8 mouse cellular contexts compared by ENCODE assay signal in the genomic region with DNA sequence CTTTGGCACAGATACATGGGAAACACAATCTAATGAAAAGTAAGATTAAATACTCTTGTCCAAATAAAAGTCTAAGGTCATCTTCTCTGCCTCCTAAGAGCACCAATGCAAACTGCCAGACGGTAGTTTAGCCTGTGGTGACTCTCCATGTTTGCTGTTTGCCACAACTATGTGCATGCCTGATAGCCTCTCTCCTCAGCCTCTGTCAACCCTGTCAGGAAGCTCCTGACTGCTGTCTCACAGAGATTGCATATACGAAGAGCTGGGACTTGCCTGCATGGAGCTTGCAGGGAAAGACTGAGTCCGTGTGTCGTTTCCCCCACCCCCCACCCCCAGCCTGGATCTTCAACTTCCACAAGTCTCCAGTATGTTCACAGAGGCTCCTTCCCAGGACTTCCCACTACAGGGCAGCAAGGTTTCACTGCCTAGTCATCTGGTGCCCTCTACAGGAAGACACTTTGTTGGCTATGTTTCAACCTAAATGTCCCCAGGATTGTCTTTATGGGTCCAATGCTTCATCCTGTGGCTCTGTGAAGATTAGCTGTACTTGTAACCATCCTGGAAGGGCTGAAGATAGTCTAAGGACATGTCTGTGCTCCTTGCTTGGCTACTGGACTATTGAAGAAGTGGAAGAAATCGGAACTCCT. TPM values are rescaled to one million over a fixed set of nuclear protein-coding genes. Genes with fewer than 3 reads are reported as not detected.
DNase-seq lines count a peak whose midpoint lies in the region; ATAC-seq and TF ChIP-seq lines count a peak whose summit lies in the region.

No protein-coding gene starts in this region.

- no peak overlapping the region for H3K27ac ChIP-seq in gastrocnemius, adult 2 months
- no peak overlapping the region for H3K27ac ChIP-seq in hindbrain, embryonic 14.5 days

- no peak overlapping the region for H3K4me2 ChIP-seq in hindbrain, embryonic 14.5 days (replicated peaks)

- ATAC-seq in hindbrain, embryonic 14.5 days (ENCODE audit: low FRiP score): 0 out of 2 replicates have a peak, but pooled peaks have one; percentile 46

- no peak overlapping the region for H3K4me3 ChIP-seq in gastrocnemius, adult 2 months
- no peak overlapping the region for H3K4me3 ChIP-seq in hindbrain, embryonic 14.5 days (replicated peaks; ENCODE audit: low read length)
- peak overlapping the region; percentile 66 for H3K4me3 ChIP-seq in megakaryocyte, embryonic 14.5 days (replicated peaks)

- H3K9ac ChIP-seq in hindbrain, embryonic 14.5 days: no peak overlapping the region

- no peaks in the 10 kb centered on the region for H3K9me3 ChIP-seq in hindbrain, embryonic 14.5 days (ENCODE audit: control insufficient read depth, low read length)
- peaks cover 5% of the 10 kb centered on the region; the same call in 1 of the 2 replicates for H3K9me3 ChIP-seq in megakaryocyte, embryonic 14.5 days

- H3K4me1 ChIP-seq in hindbrain, embryonic 14.5 days (replicated peaks; ENCODE audit: control insufficient read depth, insufficient read depth, low read length): no peaks in the 10 kb centered on the region
- H3K4me1 ChIP-seq in megakaryocyte, embryonic 14.5 days: peaks cover 42% of the 10 kb centered on the region

- WGBS in hindbrain, embryonic 14.5 days: 45% methylated on average over 5 of the region's 5 CpGs

- TF ChIP-seq CTCF in gastrocnemius, adult 2 months (IDR thresholded peaks at IDR 0.05): peak; percentile 64

- H3K27me3 ChIP-seq in hindbrain, embryonic 14.5 days (ENCODE audit: control insufficient read depth, insufficient read depth, low read length): no peaks in the 10 kb centered on the region
- H3K27me3 ChIP-seq in megakaryocyte, embryonic 14.5 days (replicated peaks): peaks cover 3% of the 10 kb centered on the region

- intact Hi-C loops in gastrocnemius, adult 2 months (cut with DNase I): loop anchor here (2.0 kb wide), 1 partner anchor 407 kb away; no protein-coding TSS in a partner anchor

- no peak for DNase-seq in gastrocnemius, adult 2 months
- DNase-seq in gastrocnemius, postnatal 10 days: no peak
- peak; percentile 40 for DNase-seq in urinary bladder, postnatal 14 days (ENCODE audit: low spot score)
- DNase-seq in urinary bladder, adult 2 months (ENCODE audit: low spot score): no peak
- DNase-seq in hindbrain, embryonic 14.5 days (ENCODE audit: low spot score): peak; percentile 76
- DNase-seq in ovary, postnatal 14 days (ENCODE audit: low spot score): no peak
- no peak for DNase-seq in frontal cortex, postnatal 25 days (ENCODE audit: low spot score in 2 of 2)

- H3K36me3 ChIP-seq in hindbrain, embryonic 14.5 days (replicated peaks; ENCODE audit: control insufficient read depth, insufficient read depth): no peaks in the 10 kb centered on the region; the same call in 1 of the 2 replicates
- no peaks in the 10 kb centered on the region for H3K36me3 ChIP-seq in megakaryocyte, embryonic 14.5 days (replicated peaks; ENCODE audit: low read length)

RNA-seq across cellular contexts. Expression of a gene that starts 41.6 kb away (rescaled TPM):
- 10 to 100 TPM; 17.2 to 48.4 TPM for total RNA-seq in gastrocnemius, adult 2 months (2021)
- 10 to 100 TPM; 24.7 to 36.4 TPM for total RNA-seq in gastrocnemius, postnatal 10 days (2021)
- 13.3 and 23.9 TPM in 2 replicates for polyA plus RNA-seq in urinary bladder, adult 2 months (2012; rRNA removed)
- 5.2 and 5.5 TPM in 2 replicates for polyA plus RNA-seq in hindbrain, embryonic 14.5 days (2014; fragmentation: Nextera tagmentation; extraction: Ambion mirVana)
- 4.1 and 8.5 TPM in 2 replicates for polyA plus RNA-seq in megakaryocyte, embryonic 14.5 days (2012; ENCODE audit: insufficient read depth, low replicate concordance)

Comparison
In these comparisons a context has a peak if more than half of its experiments do, and no peak if none do; other contexts are left out.
1. DNase-seq: peak in urinary bladder, postnatal 14 days (single experiment) and hindbrain, embryonic 14.5 days (single experiment); none in gastrocnemius, adult 2 months (single experiment), gastrocnemius, postnatal 10 days (single experiment), urinary bladder, adult 2 months (single experiment), ovary, postnatal 14 days (single experiment) and frontal cortex, postnatal 25 days (0 of 2).